Mouse (Mus musculus): ENCODE data around the gene Mbd6.

DNA sequence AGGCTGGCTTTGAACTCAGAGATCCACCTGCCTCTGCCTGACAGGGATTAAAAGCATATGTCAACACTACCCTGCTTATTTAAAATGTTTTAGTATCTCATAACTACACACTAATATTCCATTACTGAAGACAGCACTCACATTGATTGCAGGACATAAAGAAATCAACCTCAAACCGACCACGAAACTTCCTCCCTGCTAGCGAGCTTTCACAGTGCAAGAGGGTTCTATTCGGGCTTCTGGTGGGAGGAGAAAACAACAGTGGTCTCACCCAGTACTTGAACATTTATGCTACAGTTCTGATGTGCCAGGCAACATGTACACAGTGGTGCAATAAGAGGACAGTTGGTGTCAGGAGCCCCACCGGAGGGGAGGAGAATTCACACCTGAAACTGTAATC lies 38.0 kb downstream of the Mbd6 start:
- no peak for TF ChIP-seq POLR2A (IDR thresholded peaks at IDR 0.05; ENCODE audit: extremely low read depth, insufficient read depth, low read length)
- TF ChIP-seq CTCF (IDR thresholded peaks at IDR 0.05; ENCODE audit: extremely low read depth, insufficient read depth, low read length): no peak

All from cortical plate, adult 2 months (tissue).